Mouse (Mus musculus) urinary bladder, postnatal 14 days (tissue): ENCODE measurements around the gene Il1rn.
A peak's percentile ranks its signal among the peaks of the same experiment; 100 is the strongest.

Experiments used
- DNase-seq: peaks from one replicate; pipeline ENCODE4 v3.0.0; 2021; ENCODE audit warnings: low spot score

Il1rn gene

DNA sequence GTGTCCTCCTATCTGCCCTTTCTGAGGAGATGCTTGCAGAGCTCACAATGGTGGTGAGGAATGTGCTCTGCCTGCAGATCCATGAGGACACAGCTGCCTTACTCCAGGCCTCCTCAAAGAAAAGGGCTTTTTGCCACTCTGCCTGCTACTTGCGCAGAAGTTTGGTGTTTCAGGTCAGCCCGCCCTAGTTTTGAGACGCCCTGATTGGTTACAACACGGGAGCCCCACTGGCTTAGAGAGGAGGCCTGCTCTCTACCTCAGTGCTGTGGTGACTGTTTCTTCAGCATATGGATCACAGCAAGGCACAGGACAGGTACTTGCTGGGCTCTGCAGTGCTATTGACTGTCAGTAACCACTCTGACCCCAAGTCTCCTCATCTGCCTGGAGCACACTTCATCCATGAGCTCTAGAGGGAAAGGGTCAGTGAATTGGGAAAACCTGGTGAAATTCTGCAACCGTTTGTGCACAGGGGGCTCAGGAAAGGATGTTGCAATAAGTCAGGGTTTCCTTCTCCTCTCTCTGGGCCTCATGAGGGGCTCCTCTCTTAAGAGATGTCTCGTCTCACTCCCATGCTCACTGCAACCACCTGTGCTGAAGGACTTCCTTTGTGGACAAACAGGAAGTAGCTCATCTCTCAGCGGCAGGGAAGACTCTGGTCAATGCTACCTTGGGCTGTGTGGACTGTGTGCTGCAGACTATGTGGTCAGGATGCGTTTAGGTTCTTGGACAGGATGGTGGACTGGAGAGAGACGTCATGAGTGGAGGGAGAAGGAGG is 46.0 kb downstream of the Il1rn start:
- no peak for DNase-seq

DNA sequence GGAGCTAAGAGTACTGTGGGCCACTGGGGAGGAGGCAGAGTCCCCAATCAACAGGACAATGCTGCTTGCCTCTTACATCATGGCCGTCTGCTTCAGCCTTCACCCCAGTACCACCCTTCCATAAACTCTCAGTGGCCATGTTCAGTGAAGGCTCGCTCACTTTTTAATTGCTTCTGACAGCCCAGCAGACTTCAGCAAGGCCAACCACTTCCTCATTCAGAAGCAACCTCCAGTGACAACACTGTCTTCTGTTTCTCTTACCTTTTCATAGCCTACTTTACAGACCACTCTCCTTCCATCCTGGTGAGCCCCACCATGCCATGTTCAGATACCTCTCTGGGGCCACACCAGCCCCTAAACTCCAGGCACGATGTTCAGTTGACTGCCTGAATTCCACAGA is 47.0 kb downstream of the Il1rn start:
- no peak for DNase-seq

DNA sequence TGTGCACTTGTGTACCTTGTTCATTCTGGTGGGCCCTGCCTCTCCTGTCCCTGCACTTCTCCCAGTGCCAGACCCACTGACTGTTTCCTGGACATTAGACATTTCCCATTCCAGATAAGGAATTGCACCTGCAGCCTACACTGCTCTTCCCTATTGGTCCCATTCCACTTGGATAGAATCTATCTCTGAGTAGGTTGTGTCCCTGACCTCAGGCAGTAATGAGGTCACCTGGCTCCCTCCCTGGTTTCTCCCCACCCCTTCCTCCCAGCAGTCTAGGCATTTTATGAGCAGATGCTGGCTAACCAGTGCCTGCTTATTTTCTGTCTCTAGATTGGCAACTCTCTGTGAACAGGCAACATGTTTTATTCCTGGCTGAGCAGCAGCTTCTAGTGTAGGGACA is 47.7 kb downstream of the Il1rn start:
- DNase-seq: no peak

GRCm38 (mm10) chr2:24385111-24385961 is 48.7 kb downstream of the Il1rn start:
- DNase-seq: peak; percentile 41

DNA sequence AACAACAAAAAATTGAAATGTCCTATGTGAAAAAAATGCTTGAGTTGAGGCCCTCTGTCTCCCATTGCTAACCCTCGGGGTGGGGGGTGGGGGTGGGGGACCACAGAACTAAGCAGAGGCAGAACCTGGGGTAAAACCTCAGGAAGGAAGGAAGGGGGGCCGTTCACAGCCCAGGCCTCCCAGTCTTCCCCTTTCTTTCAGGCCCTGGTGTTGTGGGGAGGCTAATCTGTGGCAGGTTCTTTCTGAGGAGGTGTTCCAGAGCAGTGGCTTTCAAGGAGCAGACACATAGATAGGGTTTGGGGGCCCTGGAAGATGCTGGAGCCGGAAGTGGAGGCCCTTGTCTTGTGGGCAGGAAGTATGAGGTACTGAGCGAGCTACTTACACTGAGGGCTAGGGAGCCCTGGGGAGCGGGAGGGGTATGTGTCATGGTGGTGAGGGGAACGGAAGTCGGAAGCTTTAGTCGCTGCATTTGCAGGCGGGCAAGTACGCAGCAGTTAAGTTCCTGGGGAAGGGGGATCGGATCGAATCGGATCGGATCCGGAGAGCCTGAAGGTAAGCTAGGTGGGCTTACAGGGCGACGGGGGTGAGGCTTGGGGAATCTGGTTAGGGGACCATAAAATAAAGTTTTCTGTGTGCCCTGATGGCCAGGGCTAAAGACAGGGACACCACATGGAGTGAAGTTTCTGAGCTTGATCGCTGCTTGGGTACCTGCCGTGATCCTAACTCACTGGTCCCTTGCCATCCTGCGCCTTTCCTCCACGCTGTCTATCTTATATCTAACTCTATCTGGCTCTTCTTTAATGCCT is 49.7 kb downstream of the Il1rn start:
- DNase-seq: no peak

- no peak for DNase-seq
Measured at GRCm38 (mm10) chr2:24386964-24387320, 50.3 kb downstream of the Il1rn start.

DNA sequence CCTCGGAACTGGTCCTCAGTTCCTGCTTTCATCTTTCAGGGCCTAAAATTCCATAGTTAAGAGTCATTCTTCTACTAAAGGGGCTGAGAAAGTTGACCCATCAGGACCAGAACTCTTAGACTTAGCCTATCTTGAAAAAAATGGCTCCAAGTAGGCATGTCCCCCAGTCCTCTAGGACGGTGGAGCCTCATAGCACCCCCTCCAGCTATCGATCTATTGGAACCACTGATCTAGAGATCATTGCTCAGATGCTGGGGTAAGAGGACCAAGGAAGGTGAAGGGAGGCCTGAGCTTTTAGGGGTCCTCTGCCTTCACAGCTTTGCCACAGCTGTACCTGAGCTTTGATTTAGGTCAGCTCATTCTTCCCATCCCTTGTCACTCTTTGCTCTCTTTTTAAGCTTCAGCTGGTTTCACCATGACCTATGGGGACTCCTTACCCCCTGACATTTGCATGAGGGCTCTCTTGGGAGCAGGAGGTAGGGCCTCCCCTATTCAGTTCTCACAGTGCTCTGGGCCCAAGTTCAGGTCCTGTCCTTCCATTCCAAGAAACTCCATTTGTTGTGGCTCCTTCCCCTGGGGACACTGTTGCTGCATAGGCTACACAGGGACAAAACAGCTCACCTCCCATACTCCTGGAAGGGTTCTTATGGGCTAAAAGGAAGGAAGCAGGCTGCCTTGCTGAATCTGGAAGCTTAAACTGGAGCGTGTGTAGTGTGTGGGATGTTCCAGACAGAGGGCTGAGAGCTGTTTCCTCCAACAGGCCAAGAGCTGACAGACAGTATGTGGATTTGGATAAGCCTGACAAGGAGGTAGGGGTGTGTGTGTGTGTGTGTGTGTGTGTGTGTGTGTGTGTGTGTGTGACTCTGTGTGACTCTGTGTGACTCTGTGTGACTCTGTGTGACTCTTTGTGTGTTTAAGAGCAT is 51.0 kb downstream of the Il1rn start:
- DNase-seq: no peak

DNA sequence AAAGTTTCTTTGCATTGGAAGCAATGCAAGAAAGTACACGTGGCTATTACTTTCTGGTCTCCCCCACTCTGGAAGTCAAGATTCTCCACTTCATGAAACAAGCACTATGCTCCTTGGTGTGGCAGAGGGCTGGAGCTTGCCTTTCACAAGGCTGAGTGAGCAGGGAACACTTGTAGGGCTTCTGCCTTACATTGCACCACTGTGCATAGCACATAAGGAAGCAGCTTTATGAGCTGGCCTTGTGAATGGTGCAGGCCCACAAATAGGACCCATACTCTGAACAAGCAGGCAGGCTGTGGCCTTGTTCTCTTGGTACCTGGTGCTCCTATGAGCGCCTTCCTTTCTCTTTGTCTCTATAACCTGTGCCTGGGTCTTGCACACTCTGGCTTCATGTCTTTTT is 56.6 kb downstream of the Il1rn start:
- no peak for DNase-seq

- DNase-seq: no peak
Measured at GRCm38 (mm10) chr2:24397115-24397514, 60.5 kb downstream of the Il1rn start.

- no peak for DNase-seq
Measured at GRCm38 (mm10) chr2:24400711-24401110, 64.1 kb downstream of the Il1rn start.
